Mouse (Mus musculus) adrenal gland, postnatal 4 days (tissue): Measurements from ENCODE around the gene Rasa2. TPM values are rescaled to one million over a fixed set of nuclear protein-coding genes. Genes with fewer than 3 reads are reported as not detected.

Source experiments
- total RNA-seq, 2 experiments: library from RNA; stranded (reverse); gene quantifications; 2 replicates each; pipeline ENCODE4 v1.2.3; 2021

The Rasa2 gene
- total RNA-seq, 2 experiments from 2014 or later, result 17.5 to 21.2 TPM

Other genes starting within 250 kb of the Rasa2 start
- gene Rnf7, start 152.9 kb downstream of the Rasa2 start, total RNA-seq, result 10 to 100 TPM; 84.7 to 89.5 TPM
- gene Gm28729, start 106.4 kb downstream of the Rasa2 start, total RNA-seq, result not detected
- gene Zbtb38, start 121.2 kb upstream of the Rasa2 start, total RNA-seq, result 10 to 100 TPM; 42.8 to 43.1 TPM